Mouse (Mus musculus): ENCODE results near the gene Hrasls5.

The Hrasls5 gene

GRCm38 (mm10) chr19:7611942-7612757 is at the start of gene Hrasls5:
TSS of gene Hrasls5 (plus strand) at chr19:7612541.
- DNase-seq (ENCODE audit: low spot score in 2 of 2), result peak; percentile 35 to 45

GRCm38 (mm10) chr19:7562601-7563129 is 49.7 kb upstream of the Hrasls5 start:
- no peak for DNase-seq (ENCODE audit: low spot score in 2 of 2)

DNA sequence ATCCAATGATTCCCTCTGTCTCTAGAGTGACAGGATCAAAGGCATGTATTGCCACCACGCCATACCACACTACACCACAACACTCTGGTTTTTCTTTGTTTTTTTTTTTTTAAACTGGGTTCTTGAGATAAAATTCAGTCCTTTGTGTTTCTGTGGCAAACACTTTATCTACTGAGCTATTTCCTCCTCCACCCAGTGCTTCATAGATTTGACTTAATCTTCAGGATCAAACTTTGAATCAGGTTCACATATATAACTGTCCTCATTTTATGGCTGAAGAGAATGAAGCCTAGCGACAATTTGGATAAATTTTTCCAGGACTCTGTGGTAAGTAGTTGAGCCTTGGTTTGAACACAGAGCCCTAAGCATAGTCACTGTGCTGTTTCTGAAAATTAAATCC is 48.7 kb upstream of the Hrasls5 start:
- no peak for DNase-seq (ENCODE audit: low spot score in 2 of 2)

DNA sequence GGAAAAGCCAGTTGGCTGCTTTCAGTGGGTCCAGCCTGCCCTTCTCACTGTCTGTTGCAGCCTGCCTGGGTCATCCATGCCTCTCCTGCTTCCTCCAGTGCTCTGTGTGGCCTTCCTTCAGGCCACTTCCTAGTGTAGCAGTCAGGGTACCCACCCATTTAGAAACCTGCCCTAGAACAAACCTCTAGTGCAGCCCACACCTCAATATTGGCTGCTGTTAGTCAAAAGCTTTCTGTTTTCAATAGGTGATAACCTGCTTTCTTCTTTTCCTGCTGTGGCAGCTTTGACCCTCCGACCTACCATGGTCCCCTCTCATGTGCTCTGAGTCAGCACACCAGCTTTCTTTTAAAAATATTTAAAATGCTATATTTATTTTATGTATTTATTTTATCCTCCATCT is 47.9 kb upstream of the Hrasls5 start:
- DNase-seq (ENCODE audit: low spot score in 2 of 2), result no peak

GRCm38 (mm10) chr19:7566826-7567225 is 45.5 kb upstream of the Hrasls5 start:
- no peak for DNase-seq (ENCODE audit: low spot score in 2 of 2)

GRCm38 (mm10) chr19:7568364-7568763 is 44.0 kb upstream of the Hrasls5 start:
- DNase-seq (ENCODE audit: low spot score in 2 of 2), result no peak

DNA sequence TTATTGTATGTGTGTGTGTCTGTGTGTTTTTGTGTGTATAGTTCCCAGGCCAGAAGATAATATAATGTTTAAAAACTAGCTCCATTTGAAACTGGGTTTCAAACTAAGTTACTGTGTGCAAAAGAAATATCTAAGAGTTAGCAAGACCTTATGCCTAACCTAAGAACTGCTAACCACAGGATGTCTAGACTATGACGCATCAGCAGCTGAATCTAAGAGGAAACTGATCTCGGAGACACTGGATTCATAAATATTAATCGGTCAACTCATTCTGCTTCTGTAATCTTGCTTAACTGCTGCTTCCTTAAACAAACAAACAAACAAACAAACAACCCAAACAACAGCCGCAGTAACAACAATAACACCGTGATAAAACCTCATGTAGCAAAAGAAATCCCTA is 42.7 kb upstream of the Hrasls5 start:
- no peak for DNase-seq (ENCODE audit: low spot score in 2 of 2)

DNA sequence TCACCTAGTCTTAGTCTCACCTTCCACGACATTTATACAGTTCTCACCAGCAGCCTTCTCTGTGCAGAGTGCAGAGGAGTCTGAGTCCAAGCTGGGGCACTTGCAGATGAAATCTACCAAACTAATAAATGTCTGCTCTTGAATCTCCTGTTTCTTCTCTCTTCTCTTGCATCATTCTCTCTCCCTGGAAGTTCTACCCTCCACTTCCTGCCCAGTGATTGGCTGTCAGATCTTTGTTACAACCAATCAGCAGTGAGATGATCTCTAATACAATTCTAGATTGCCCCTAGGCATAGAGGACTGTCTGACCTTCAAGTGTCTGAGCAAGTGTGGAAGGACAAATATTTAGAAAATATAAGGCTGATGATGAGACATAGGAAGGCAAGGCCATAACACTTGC is 36.2 kb upstream of the Hrasls5 start:
- DNase-seq (ENCODE audit: low spot score in 2 of 2), result no peak

DNA sequence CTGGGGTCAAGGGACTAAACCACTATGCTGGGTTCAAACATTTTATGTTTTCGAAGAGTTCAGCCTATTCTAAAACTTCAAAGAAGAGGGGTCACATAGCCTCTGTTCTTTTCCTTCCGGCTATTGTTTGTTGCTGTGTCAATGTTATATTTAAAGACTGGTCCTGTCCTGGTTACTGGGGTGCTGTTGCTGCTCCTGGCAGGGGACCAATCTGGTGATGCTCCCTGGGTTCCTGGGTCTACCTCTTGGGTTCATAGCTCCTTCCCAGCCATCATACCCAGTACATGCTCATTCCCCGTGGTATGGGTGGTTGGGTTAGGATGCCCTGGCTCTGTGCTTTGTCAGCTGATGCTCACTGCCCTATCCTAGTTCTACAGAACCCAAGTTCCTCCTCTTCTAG is 34.6 kb upstream of the Hrasls5 start:
- no peak for DNase-seq (ENCODE audit: low spot score in 2 of 2)

DNA sequence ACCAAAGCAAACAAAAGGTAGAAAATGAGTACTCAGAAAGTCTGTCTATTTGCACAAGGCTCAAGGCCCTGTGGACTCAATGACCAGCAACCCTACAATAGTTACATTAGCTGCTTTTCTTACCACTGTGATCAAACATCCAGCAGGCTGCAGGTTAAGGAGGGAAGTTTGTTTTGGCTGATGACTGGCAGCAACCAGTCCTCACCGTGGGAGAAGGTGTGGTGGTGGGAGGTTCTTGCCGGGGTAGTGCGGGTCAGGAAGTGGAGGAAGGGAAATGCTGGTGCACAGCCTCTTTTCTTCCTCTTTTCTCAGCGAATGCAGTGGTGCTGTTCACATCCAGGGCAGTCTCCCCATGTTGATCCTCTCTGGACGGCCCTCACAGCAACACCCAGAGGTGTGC is 31.3 kb upstream of the Hrasls5 start:
- no peak for DNase-seq (ENCODE audit: low spot score in 2 of 2)

GRCm38 (mm10) chr19:7583101-7583500 is 29.2 kb upstream of the Hrasls5 start:
- no peak for DNase-seq (ENCODE audit: low spot score in 2 of 2)

DNA sequence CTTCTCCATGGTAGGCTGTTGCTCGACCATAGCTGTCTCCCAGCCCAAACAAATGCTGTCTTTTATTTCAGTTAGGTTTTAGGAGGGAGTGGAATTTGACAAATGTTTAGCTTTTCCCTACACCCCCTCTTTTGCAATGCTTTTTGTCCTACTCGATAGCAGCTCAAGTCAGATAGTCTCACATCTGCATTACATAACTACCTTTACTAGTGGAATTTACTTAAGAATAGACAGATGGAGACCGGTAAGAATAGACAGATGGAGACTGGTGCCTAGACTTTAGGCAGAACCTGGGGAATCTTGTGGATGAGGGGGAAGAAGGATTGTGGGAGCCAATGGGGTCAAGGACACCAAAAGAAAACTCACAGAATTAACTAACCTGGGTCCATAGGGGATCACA is 28.7 kb upstream of the Hrasls5 start:
- DNase-seq (ENCODE audit: low spot score in 2 of 2), result no peak

- DNase-seq (ENCODE audit: low spot score in 2 of 2), result no peak
These were observed 27.1 kb upstream of the Hrasls5 start for GRCm38 (mm10) chr19:7585279-7585678.

DNA sequence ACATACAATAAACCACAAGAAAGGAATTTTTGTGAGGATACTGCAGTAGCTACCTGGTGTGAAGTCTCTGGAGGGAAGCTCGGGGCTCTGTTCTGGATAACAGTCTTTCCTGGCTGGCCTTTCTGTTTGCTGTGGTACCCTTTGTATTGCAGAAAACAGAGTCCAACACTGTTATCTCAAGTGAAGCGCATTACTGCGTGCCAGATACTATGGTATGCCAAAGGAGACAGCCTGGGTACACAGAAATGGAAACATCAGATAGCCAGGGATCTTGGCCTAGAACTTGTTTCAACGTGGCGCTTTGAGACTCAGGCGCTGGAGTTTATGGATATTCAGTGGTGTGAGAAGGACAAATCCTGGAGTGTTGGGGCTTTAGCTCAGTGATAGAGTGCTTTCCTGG is 26.6 kb upstream of the Hrasls5 start:
- DNase-seq (ENCODE audit: low spot score in 2 of 2), result no peak

GRCm38 (mm10) chr19:7590795-7591194 is 21.5 kb upstream of the Hrasls5 start:
- no peak for DNase-seq (ENCODE audit: low spot score in 2 of 2)

DNA sequence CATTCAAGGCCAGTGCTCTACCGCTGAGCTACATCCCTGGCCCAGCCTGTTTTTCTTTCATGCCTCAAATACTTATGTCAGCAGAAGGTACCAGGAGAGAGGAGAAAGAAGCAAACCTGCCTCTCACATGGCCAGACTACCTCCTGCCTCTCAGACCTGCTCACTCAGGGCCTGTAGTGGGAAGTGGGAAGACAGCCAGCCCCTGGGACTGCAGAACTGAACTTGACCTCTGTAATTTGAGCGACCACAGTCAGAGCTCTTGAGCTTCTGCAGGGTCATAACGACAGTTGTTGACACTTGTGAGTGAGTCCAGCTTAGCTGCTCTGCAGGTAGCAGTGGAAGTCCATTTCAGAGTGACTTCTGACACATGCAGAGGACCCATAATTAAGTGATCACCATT is 20.3 kb upstream of the Hrasls5 start:
- no peak for DNase-seq (ENCODE audit: low spot score in 2 of 2)

DNA sequence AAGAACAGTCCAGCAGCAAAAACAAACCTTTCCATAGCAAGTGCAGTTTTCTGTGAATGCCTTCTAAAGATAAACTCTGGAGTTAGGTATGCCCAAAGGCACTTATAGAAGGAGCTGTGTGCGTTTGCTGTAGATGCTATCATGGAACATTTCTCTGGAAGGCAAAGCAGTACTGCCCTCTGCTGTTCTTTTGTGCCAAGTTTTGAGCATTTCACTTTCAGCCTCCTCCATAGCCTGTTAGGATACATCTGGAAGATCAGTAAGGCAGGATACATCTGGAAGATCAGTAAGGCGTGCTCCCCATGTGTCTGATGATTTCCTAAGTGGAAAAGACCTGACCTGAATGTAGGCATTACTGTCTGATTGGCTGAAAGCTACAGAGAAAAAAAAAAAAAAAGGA is 16.8 kb upstream of the Hrasls5 start:
- peak in 1 of 2 experiments; percentile 24 for DNase-seq (ENCODE audit: low spot score in 2 of 2)

DNA sequence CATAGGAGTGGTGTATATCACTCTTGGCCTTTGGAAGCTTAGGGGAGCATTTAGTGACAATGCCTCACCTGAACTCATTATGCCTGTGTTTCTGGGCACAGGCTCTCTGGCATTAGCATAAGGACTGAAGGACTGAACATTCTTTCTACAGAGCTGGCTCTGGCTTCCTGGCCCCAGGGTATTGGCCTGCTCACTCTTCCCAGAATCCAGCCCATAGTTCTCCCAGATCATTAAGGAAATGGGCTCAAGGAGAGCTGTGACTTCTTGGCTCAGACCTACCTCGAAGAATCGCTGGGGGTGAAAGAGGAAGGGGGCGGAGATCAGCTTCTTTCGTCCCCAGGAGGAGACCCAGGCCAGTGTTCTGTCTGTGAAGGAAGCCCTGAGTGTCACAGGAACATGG is 13.9 kb upstream of the Hrasls5 start:
- DNase-seq (ENCODE audit: low spot score in 2 of 2), result no peak

- no peak for DNase-seq (ENCODE audit: low spot score in 2 of 2)
These were observed 10.8 kb upstream of the Hrasls5 start for GRCm38 (mm10) chr19:7601551-7601950.

GRCm38 (mm10) chr19:7604107-7604506 is 8.2 kb upstream of the Hrasls5 start:
- DNase-seq (ENCODE audit: low spot score in 2 of 2), result no peak

DNA sequence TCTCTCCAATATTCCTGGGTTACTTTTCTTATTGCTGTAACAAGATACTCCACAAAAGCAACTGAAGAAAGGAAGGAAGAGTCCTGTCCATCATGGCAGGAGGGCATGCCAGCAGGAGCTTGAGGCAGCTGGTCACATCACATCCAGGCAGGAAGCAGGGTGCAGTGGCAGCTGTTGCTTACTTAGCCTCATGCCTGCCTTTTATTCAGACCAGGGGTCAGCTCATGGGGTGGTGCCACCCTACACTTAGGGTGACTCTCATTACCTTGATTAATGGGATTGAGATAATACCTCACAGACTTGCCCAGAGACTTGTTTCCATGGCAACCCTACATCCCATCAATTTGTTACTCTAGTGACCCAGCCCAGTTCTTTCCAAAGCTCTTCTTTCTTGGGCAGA is 7.3 kb upstream of the Hrasls5 start:
- DNase-seq (ENCODE audit: low spot score in 2 of 2), result no peak

DNA sequence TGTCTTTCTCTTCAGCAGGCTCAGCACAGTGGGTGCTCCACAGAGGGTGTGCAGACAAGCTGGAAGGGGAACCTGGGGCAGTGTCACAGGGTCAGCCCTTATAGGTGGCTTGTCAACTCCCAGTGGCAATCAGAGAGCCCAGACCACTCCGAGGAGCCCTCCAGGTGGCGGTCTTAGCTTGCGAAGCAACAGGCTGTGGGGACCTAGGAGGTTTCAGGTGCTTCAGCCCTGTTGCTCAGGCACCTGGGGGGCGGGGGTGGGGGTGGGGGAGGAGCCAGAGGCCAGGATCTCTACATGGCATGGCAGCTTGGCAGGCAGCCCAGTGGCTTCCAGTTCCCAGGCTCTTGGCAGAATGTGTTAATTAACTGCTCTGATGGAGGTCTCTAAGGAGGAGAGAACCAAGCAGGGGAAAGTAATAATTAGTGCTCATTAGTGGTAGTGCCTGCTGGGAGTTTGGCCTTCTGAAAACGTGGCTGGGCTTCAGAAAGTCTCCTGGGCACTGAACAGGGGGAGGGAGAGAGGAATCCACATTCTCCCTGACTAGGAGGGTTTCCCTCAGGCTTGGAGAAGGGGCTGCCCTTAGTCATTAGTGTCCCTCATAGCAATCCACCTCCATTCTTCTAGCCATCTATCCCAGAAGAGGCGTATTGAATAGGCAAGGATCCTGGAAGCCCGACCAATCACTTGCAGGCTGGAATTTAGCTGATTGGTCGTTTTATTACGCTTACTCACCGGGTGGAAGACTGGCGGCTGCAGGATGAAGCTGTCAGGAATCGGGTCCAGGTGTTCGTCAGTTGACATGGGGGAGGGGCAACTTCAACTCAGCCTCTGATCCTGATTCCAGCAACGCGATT is 6.2 kb upstream of the Hrasls5 start:
- peak; percentile 47 to 68 for DNase-seq (ENCODE audit: low spot score in 2 of 2)
